Mouse (Mus musculus): ENCODE data around the gene Kcnj8.

GRCm38 (mm10) chr6:142542800-142543175, 28.6 kb downstream of the Kcnj8 start:
- TF ChIP-seq CTCF (IDR thresholded peaks at IDR 0.05; ENCODE audit: low read depth) (no peak), EP300 (optimal IDR thresholded peaks at IDR 0.05) (no peak)

Data from stomach, postnatal 0 days (tissue).